Mouse (Mus musculus): ENCODE measurements around the gene Lancl3. TPM values are rescaled to one million over a fixed set of nuclear protein-coding genes. Genes with fewer than 3 reads are reported as not detected.

The Lancl3 gene
- polyA plus RNA-seq, 1 experiment from 2014 or later: 0.70 TPM

DNA sequence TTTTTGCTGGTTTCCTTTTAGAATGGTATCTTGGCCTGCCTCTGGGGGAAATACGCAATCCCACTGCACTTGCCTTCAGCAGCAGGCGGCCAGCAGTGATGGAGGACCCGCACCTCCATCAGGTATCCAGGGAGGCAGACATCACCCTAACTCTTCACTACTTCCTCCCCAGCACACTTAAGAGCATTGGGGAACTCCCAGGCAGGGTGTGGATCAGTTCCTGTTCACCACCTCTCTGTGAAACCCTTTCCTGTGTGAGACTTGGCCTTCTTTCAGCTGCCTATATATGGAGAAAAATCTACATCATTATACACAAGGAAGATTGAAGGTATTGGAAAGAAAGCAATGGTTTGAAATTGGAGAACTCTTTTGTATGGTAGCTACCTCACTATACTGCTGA lies 19.9 kb downstream of the Lancl3 start:
- H3K4me2 ChIP-seq (ENCODE audit: low read length): no peak overlapping the region
- no peak overlapping the region for H3K27ac ChIP-seq (ENCODE audit: low read depth)
- 95% methylated on average over 3 of the region's 3 CpGs for WGBS

DNA sequence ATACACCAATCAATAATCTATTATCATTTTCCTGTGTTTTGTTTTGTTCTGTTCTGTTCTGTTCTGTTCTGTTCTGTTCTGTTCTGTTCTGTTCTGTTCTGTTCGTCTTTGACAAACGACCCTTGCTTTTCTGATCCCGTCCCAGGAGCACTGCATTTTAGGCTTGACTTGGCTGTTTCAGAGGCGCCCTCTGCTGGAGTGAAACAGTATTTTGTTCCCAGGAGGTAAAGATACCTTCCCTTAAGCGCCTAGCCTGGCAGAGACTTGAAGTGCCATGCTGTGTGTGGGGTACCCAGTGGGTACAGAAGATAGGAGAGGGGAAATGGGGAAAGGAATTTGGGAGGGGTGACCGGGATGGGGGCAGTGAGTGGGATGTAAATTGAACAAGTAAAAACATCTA lies 21.5 kb downstream of the Lancl3 start:
- ATAC-seq (replicated peaks; ENCODE audit: low FRiP score, low TSS enrichment, low read depth) (no peak), DNase-seq (ENCODE audit: low spot score) (peak; percentile 62)
- no peaks in the 10 kb centered on the region for H3K4me1 ChIP-seq (replicated peaks; ENCODE audit: control insufficient read depth, insufficient read depth, low read length)
- H3K9ac ChIP-seq (ENCODE audit: low read length): no peak overlapping the region
- H3K4me2 ChIP-seq (ENCODE audit: low read length): no peak overlapping the region
- no peak overlapping the region for H3K4me3 ChIP-seq (ENCODE audit: low read depth, low read length)
- no peak overlapping the region for H3K27ac ChIP-seq (ENCODE audit: low read depth)
- H3K36me3 ChIP-seq (ENCODE audit: control insufficient read depth, insufficient read depth, low read length): no peaks in the 10 kb centered on the region
- H3K9me3 ChIP-seq (ENCODE audit: control insufficient read depth, low read length): no peaks in the 10 kb centered on the region
- no peaks in the 10 kb centered on the region for H3K27me3 ChIP-seq (replicated peaks; ENCODE audit: control insufficient read depth, insufficient read depth, low read length)
- 27% methylated on average over 6 of the region's 6 CpGs for WGBS

More for the DNA sequence above, 19.9 kb downstream of the Lancl3 start:
- Histone ChIP-seq H3K9me3 (ENCODE audit: control insufficient read depth, low read length) (no peaks in the 10 kb centered on the region), H3K27me3 (replicated peaks; ENCODE audit: control insufficient read depth, insufficient read depth, low read length) (no peaks in the 10 kb centered on the region), H3K36me3 (ENCODE audit: control insufficient read depth, insufficient read depth, low read length) (no peaks in the 10 kb centered on the region), H3K9ac (ENCODE audit: low read length) (no peak overlapping the region), H3K4me1 (replicated peaks; ENCODE audit: control insufficient read depth, insufficient read depth, low read length) (no peaks in the 10 kb centered on the region), H3K4me3 (ENCODE audit: low read depth, low read length) (no peak overlapping the region)
- ATAC-seq (replicated peaks; ENCODE audit: low FRiP score, low TSS enrichment, low read depth): no peak
- DNase-seq (ENCODE audit: low spot score): no peak

DNA sequence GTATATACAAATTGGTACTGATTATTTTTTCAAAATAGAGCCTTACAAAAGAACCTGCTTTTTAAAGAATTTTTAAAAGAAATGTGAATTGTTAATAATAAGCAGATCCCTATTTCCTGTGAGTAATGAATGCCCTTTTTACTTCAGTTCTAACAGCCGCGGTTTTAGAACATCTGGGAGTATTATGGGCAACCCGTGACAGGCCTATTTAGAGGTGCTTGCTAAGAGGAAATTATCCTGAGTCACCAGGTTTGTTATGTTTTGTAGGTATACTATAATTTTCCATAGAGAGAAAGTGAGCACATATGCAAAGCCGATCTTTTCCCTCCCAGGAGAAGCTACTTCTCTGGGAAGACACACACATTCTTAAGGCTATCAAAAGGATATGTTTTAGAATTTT lies 22.0 kb downstream of the Lancl3 start:
- Histone ChIP-seq H3K4me1 (replicated peaks; ENCODE audit: control insufficient read depth, insufficient read depth, low read length) (no peaks in the 10 kb centered on the region), H3K27me3 (replicated peaks; ENCODE audit: control insufficient read depth, insufficient read depth, low read length) (no peaks in the 10 kb centered on the region), H3K9ac (ENCODE audit: low read length) (no peak overlapping the region), H3K4me3 (ENCODE audit: low read depth, low read length) (no peak overlapping the region), H3K4me2 (ENCODE audit: low read length) (no peak overlapping the region), H3K9me3 (ENCODE audit: control insufficient read depth, low read length) (no peaks in the 10 kb centered on the region), H3K27ac (ENCODE audit: low read depth) (no peak overlapping the region), H3K36me3 (ENCODE audit: control insufficient read depth, insufficient read depth, low read length) (no peaks in the 10 kb centered on the region)
- 74% methylated on average over 4 of the region's 4 CpGs for WGBS
- ATAC-seq (replicated peaks; ENCODE audit: low FRiP score, low TSS enrichment, low read depth) (no peak), DNase-seq (ENCODE audit: low spot score) (no peak)

DNA sequence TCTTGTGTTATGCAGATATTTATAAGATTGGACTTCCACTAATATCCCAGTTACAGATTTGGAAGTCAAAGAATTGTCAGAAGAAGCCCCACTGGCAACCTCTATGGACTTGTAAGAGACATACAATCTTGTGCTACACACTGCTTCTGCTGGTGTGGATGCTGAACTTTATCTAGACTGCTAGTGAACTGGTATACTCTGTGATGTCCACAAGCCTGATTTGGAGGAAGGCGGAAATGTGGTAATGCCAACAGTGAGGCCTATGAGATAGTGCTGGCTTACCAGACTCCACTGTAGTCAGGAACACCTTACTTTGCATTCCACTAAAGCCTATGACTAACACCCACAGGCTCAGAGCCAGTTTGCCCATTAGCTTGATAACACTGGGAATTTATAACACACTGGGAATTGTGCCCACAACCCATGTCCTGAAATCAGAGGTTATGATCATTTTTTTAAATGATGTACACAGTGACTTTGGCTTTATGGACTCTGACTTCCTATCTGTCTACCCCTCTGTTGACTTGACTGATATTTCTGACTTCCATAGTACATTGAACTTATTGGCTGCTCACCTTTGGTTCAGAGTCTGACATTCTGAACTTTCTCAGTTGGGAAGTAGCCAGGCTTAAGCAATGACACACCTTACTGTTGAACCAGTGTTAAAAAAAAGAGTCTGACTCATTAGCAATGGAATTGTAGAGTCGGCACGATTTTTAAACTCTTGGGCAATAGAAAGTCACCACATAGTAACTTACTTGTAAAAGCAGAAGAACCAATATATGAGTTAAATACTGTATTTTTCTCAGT lies 22.9 kb downstream of the Lancl3 start:
- Histone ChIP-seq H3K27ac (ENCODE audit: low read depth) (no peak overlapping the region), H3K4me2 (ENCODE audit: low read length) (no peak overlapping the region), H3K4me3 (ENCODE audit: low read depth, low read length) (no peak overlapping the region), H3K9me3 (ENCODE audit: control insufficient read depth, low read length) (no peaks in the 10 kb centered on the region), H3K4me1 (replicated peaks; ENCODE audit: control insufficient read depth, insufficient read depth, low read length) (no peaks in the 10 kb centered on the region), H3K9ac (ENCODE audit: low read length) (no peak overlapping the region), H3K27me3 (replicated peaks; ENCODE audit: control insufficient read depth, insufficient read depth, low read length) (no peaks in the 10 kb centered on the region), H3K36me3 (ENCODE audit: control insufficient read depth, insufficient read depth, low read length) (no peaks in the 10 kb centered on the region)
- ATAC-seq (replicated peaks; ENCODE audit: low FRiP score, low TSS enrichment, low read depth) (no peak), DNase-seq (ENCODE audit: low spot score) (no peak)
- WGBS: 85% methylated on average over 3 of the region's 3 CpGs

DNA sequence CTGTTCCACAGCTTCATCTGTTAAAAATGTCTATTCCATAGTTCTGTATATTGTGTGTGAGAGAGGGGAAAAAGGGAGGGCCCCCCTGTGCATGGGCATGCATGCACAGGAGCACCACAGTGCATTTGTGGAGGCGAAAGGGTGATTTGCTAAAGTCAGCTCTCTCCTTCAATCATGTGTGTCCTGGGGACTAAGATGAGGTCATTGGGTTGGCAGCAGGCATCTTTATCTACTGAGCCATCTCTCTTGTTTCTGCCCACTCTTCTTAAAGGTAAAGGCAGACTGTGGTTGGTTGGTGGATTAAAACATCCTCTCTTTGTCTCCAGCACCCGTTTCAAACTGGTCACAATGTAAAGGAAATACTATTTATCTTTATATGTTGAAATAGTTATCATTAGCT lies 27.4 kb downstream of the Lancl3 start:
- H3K4me1 ChIP-seq (replicated peaks; ENCODE audit: control insufficient read depth, insufficient read depth, low read length): no peaks in the 10 kb centered on the region
- DNase-seq (ENCODE audit: low spot score): no peak
- no peaks in the 10 kb centered on the region for H3K27me3 ChIP-seq (replicated peaks; ENCODE audit: control insufficient read depth, insufficient read depth, low read length)
- no peak overlapping the region for H3K4me3 ChIP-seq (ENCODE audit: low read depth, low read length)
- no peaks in the 10 kb centered on the region for H3K9me3 ChIP-seq (ENCODE audit: control insufficient read depth, low read length)
- 67% methylated on average over 2 of the region's 2 CpGs for WGBS
- no peak overlapping the region for H3K27ac ChIP-seq (ENCODE audit: low read depth)
- ATAC-seq (replicated peaks; ENCODE audit: low FRiP score, low TSS enrichment, low read depth): no peak
- no peak overlapping the region for H3K4me2 ChIP-seq (ENCODE audit: low read length)
- no peaks in the 10 kb centered on the region for H3K36me3 ChIP-seq (ENCODE audit: control insufficient read depth, insufficient read depth, low read length)
- H3K9ac ChIP-seq (ENCODE audit: low read length): no peak overlapping the region

DNA sequence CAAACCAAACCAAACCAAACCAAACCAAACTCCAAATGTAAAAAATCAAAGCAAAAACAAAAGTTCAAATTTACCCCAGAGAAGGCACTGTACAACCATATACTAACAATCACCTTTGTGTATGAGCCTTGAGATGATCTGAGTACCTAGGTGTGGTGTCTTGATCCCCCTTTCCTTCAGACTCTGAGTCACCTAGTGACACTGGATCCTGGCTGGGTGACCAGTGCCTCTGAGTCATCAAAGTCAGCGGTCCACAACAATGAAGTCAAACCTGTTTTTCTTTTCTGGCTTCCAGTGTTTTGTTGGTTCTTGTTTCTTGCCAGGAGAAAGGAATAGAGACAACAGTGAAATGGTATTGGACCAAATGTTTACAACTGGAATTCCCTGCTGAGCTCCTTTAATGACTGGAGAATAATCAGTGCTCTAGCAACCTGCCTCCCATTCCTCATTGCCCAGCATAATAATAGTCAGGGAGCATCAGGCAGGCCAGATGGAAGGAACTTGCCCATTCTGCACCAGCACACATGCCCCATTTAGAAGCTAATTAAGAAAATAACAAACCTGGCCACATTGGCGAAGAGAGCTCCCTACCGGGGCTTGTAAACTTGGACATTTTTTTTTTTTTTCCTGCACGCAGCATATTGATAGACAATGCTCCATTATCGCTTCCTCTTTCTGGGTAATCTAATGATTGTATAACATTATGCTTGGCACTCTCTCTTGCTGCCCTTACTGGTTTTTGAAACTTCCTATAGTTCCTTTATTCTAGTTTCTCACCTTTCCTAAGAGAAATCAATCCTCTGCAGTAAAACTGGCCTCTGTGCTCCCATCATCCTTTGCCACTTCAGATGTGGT lies 41.3 kb downstream of the Lancl3 start:
- Histone ChIP-seq H3K27ac (ENCODE audit: low read depth) (no peak overlapping the region), H3K4me2 (ENCODE audit: low read length) (no peak overlapping the region), H3K27me3 (replicated peaks; ENCODE audit: control insufficient read depth, insufficient read depth, low read length) (no peaks in the 10 kb centered on the region), H3K9ac (ENCODE audit: low read length) (no peak overlapping the region), H3K36me3 (ENCODE audit: control insufficient read depth, insufficient read depth, low read length) (no peaks in the 10 kb centered on the region), H3K9me3 (ENCODE audit: control insufficient read depth, low read length) (no peaks in the 10 kb centered on the region), H3K4me3 (ENCODE audit: low read depth, low read length) (no peak overlapping the region), H3K4me1 (replicated peaks; ENCODE audit: control insufficient read depth, insufficient read depth, low read length) (no peaks in the 10 kb centered on the region)
- ATAC-seq (replicated peaks; ENCODE audit: low FRiP score, low TSS enrichment, low read depth): no peak
- DNase-seq (ENCODE audit: low spot score): no peak
- WGBS: 82% methylated on average over 5 of the region's 5 CpGs

DNA sequence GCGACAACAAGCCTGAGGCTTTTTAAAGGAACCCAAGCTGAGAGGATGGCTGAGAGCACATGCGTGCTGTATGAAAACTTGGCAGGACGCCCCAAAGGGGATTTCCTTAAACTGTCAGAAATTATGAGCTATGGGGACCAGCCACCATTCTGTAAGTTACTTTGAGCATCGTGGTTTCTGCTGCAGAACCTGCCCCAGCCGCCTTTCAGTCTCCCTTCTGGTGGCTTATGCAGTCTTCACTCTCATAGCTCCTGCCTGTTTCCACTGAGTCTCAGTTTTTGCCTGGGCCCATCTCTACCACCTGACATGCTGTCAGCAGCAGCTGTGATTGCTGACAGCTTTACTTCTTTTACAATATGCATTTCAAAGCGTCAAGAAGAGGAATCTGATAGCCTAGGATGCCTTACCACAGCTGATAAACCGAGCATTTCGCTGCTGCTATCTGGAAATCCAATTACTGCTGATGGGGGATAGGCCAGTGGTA lies 43.7 kb downstream of the Lancl3 start:
- Histone ChIP-seq H3K9ac (ENCODE audit: low read length) (no peak overlapping the region), H3K4me1 (replicated peaks; ENCODE audit: control insufficient read depth, insufficient read depth, low read length) (no peaks in the 10 kb centered on the region), H3K4me2 (ENCODE audit: low read length) (no peak overlapping the region), H3K4me3 (ENCODE audit: low read depth, low read length) (no peak overlapping the region), H3K27ac (ENCODE audit: low read depth) (no peak overlapping the region), H3K27me3 (replicated peaks; ENCODE audit: control insufficient read depth, insufficient read depth, low read length) (no peaks in the 10 kb centered on the region), H3K36me3 (ENCODE audit: control insufficient read depth, insufficient read depth, low read length) (no peaks in the 10 kb centered on the region), H3K9me3 (ENCODE audit: control insufficient read depth, low read length) (no peaks in the 10 kb centered on the region)
- WGBS: 51% methylated on average over 8 of the region's 8 CpGs
- 0 out of 2 replicates have a peak, but pooled peaks have one; percentile 36 for ATAC-seq (replicated peaks; ENCODE audit: low FRiP score, low TSS enrichment, low read depth)
- DNase-seq (ENCODE audit: low spot score): no peak

DNA sequence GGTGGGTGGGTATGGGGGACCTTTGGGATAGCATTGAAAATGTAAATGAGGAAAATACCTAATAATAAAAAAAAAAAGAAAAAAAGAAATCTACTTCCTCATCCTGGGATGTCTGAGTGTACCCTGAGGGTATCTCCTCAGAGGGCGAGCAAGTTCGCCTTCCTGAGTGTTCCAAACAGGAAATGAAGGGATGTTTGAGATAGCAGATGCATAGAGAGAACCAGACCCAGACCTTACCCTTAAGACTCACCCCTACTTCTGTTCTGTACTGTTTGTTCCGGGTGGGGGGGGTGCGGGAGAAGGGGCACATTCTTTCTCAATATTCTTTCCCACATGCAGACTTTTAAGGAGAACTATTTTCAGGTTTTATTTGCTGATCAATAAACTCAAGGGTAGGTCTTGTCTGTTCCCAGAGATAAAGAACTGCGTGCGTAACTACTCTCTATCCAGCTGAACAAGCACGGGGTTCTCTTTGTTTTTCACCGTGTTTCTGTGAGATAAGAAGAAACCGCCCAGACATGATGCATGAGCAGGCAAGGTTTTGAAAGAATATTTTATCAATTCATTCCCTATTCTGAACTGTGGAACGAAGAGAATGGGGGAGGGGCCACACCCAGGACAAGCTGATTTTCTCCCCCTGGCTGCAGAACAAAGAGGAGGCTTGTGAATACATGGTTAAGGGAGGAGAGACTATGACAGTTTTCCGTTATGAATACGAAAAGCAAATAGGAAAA lies 45.1 kb downstream of the Lancl3 start:
- ATAC-seq (replicated peaks; ENCODE audit: low FRiP score, low TSS enrichment, low read depth): peak; percentile 62; the same call in 1 of the 2 replicates
- Histone ChIP-seq H3K27me3 (replicated peaks; ENCODE audit: control insufficient read depth, insufficient read depth, low read length) (no peaks in the 10 kb centered on the region), H3K4me2 (ENCODE audit: low read length) (no peak overlapping the region), H3K27ac (ENCODE audit: low read depth) (no peak overlapping the region), H3K9me3 (ENCODE audit: control insufficient read depth, low read length) (no peaks in the 10 kb centered on the region), H3K4me1 (replicated peaks; ENCODE audit: control insufficient read depth, insufficient read depth, low read length) (no peaks in the 10 kb centered on the region), H3K9ac (ENCODE audit: low read length) (no peak overlapping the region), H3K36me3 (ENCODE audit: control insufficient read depth, insufficient read depth, low read length) (no peaks in the 10 kb centered on the region), H3K4me3 (ENCODE audit: low read depth, low read length) (no peak overlapping the region)
- 70% methylated on average over 12 of the region's 12 CpGs for WGBS
- DNase-seq (ENCODE audit: low spot score): no peak
